Mouse (Mus musculus): ENCODE measurements around the gene Serp2. TPM values are rescaled to one million over a fixed set of nuclear protein-coding genes. Genes with fewer than 3 reads are reported as not detected.

Gene Serp2
- polyA plus RNA-seq, 1 experiment from 2014 or later: not detected

DNA sequence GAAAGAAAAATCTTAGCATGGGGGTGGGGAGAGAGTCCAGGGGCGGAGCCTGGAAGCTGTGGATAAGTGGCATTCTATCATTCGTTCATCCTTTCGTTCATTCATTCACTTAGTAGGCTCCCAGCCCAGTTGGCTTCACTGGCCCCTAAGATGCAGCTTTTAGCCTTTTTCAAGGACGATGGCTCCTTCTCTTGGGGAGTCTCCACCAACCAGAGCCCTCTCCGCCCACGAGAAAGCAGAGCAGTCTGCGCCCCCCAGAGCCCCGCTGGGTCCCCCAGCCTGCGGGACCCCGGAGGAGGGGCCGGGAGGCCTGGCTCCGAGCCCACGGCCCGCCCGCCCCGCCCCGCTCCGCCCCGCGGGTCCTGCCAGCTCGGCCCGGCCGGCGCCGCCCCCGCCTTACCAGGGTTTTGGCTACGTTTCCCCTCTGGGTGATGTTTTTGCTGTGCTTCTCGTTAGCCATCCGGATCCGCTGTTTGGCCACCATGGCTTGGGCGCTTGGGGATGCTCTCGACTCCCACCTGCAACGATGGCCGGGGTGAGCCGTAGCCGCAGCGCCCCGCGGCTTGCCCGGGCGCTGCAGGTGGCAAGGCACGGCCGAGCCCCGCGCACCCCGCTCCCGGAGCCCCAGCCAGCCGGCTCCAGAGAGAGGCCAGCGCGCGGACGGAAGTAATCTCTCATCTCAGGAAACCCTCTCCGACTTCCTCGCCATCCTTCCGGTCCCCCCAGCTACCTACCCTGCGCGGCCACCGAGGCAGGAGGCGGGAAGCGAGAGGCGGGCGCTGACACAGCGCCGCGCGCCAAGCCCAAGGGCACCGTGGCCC, 448 bp downstream of the Serp2 start:
- Histone ChIP-seq H3K4me3 (ENCODE audit: inconsistent target) (no peak overlapping the region), H3K36me3 (ENCODE audit: inconsistent target) (no peaks in the 10 kb centered on the region), H3K27ac (no peak overlapping the region), H3K79me2 (ENCODE audit: inconsistent target) (no peaks in the 10 kb centered on the region)
- WGBS (ENCODE audit: missing documents): 2% methylated on average over 67 of the region's 67 CpGs

DNA sequence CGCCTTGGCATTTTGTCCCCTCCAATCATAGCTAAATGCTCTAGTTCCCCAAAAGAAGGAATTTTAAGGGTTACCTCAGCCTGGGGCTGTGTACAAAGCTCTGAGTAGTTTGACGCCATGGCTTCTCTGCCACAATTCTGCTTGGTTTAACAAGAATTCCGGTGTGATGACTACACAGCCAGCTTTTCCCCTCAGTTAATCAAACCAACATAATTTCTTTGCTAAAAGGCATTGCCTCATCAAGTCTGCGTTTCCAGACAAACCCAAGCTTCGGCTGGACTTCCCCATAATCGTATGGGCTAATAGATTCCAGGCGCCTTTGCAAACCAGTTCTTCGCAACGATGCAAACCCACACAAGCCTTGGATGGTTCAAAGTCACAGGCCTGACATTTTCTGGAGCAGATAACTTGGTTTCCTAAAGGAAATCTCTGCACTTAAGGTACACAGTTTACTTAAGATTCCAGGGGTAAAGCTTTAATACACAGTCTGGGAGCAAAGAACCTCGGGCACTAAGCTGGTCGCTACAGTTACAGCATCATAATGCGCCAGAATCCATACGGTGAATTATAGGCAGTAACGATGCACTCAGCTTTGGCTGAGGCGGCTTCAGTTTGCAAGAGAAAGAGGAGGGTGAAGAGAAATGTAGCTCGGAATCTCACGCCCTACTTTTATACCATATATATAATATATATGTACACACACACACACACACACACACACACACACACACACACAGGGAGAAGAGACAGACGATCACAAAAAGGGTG, 1.2 kb downstream of the Serp2 start:
- WGBS (ENCODE audit: missing documents): 61% methylated on average over 14 of the region's 18 CpGs
- no peak overlapping the region for H3K4me3 ChIP-seq (ENCODE audit: inconsistent target)
- H3K36me3 ChIP-seq (ENCODE audit: inconsistent target): no peaks in the 10 kb centered on the region

DNA sequence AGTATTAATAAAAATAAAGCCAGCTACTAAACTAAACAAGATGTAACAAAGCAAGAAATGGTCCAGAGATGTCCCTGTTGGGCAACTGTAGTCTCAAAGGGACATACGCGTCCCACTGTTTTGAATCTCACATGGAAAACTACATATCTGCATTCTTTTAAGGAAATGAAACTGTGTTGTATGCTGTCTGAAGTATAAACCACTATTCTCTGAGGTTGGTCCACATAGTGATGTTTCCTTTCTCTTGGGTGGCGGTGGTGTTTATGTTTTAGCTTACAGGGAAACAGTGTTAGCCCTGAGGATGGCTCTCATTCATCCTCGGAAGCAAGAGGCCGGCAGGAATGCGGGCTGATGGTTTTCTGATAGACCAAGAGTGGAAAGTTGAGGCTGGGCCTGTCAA, 12.6 kb downstream of the Serp2 start:
- no peak overlapping the region for H3K27ac ChIP-seq
- WGBS (ENCODE audit: missing documents): 52% methylated on average over 6 of the region's 6 CpGs

More for the DNA sequence above, 1.2 kb downstream of the Serp2 start:
- H3K27ac ChIP-seq: no peak overlapping the region
- H3K79me2 ChIP-seq (ENCODE audit: inconsistent target): no peaks in the 10 kb centered on the region

DNA sequence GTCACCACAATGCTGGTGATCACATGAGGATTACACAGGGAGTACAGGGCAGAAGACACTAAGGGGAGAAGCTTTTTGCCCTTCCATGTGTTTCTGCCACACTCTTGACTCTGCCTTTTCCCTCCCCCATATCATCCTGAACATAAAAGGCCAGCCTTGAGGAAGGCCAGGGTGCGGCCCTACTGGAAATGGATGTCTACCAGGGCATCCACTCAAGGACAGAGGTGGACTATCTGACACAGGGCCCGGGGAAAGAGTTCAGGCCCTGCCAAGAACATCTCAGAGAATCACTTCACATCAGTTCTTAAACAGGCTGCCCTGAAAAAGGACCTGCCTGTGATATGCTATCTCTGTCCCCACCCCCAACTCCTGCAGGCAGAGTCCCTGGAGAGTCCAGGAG, 15.3 kb downstream of the Serp2 start:
- Histone ChIP-seq H3K79me2 (ENCODE audit: inconsistent target) (no peaks in the 10 kb centered on the region), H3K36me3 (ENCODE audit: inconsistent target) (no peaks in the 10 kb centered on the region), H3K27ac (no peak overlapping the region), H3K4me3 (ENCODE audit: inconsistent target) (no peak overlapping the region)
- 94% methylated on average over 2 of the region's 2 CpGs for WGBS (ENCODE audit: missing documents)

More for the DNA sequence above, 12.6 kb downstream of the Serp2 start:
- H3K79me2 ChIP-seq (ENCODE audit: inconsistent target): no peaks in the 10 kb centered on the region
- H3K36me3 ChIP-seq (ENCODE audit: inconsistent target): no peaks in the 10 kb centered on the region
- no peak overlapping the region for H3K4me3 ChIP-seq (ENCODE audit: inconsistent target)

DNA sequence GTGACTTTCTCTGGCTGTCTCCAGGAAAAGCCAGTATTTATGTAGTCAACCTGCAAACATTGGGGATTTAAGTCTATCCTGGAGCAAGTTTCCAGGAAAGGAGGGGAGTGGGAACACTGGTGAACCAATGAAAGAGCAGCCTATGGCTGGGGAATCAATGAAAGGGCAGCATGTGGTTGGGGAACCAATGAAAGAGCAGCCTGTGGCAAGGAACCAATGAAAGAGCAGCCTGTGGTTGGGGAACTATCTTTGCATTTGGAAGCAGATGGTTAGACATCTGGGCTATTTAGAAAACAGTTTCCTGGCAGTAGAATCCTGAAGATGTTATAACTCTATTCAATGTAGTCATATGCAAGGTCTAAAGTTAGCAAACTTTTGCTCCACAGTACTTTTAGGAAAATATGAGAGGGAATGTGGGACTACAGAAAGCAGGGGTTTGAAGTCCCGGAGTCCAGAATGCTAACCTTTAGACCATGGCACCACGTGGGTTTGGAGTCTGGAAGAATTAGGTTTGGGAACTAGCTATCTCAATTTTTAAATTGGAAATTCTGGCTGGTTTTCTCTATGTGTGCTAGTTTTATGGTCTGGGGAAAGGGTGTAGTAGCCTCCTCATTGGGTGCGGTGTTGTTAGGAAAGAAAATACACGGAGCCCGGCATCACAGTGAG, 16.6 kb downstream of the Serp2 start:
- WGBS (ENCODE audit: missing documents): 99% methylated on average over 5 of the region's 5 CpGs
- Histone ChIP-seq H3K4me3 (ENCODE audit: inconsistent target) (no peak overlapping the region), H3K79me2 (ENCODE audit: inconsistent target) (no peaks in the 10 kb centered on the region), H3K36me3 (ENCODE audit: inconsistent target) (no peaks in the 10 kb centered on the region), H3K27ac (no peak overlapping the region)

DNA sequence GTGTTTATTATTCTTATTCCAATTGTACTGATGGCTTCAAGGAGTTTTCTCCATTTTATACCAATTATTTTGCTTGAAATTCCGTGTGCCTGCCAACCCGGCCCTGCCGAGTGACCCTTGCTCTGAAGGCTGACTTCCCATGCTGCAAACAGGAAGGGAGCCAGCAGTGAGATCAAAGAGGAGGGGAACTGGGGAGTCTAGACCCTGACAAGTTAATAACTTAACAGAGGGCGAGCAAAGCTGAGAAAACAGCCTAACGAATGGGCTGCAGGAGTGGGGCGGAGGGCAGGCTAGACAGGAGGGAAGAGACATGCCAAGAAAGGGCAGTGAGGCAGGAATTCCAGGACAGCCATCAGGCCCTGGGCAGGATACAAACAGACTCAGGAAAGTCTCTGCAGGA, 19.8 kb downstream of the Serp2 start:
- WGBS (ENCODE audit: missing documents): 79% methylated on average over 6 of the region's 6 CpGs
- H3K27ac ChIP-seq: no peak overlapping the region
- H3K4me3 ChIP-seq (ENCODE audit: inconsistent target): no peak overlapping the region
- no peaks in the 10 kb centered on the region for H3K36me3 ChIP-seq (ENCODE audit: inconsistent target)
- no peaks in the 10 kb centered on the region for H3K79me2 ChIP-seq (ENCODE audit: inconsistent target)

DNA sequence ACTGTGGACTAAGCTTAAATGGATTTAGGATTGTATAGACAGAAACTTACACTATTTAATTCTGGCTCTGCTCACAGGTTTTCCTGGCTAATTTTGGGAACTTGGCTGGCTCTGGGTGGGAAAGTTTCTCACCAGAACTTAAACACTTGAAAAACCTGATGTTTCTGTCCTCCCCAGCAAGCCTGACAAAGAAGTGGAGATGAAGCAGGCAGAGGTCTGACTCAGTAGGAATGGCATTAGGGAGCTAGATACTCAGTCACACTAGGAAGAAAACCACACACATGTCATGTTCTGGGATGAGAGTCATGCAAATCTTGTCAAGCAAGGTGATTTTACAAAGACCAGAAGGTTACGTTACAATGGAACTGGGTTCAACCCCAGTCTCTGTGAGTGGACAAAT, 21.6 kb downstream of the Serp2 start:
- Histone ChIP-seq H3K36me3 (ENCODE audit: inconsistent target) (no peaks in the 10 kb centered on the region), H3K4me3 (ENCODE audit: inconsistent target) (no peak overlapping the region), H3K27ac (no peak overlapping the region), H3K79me2 (ENCODE audit: inconsistent target) (no peaks in the 10 kb centered on the region)
- WGBS (ENCODE audit: missing documents): 82% methylated on average over 1 of the region's 1 CpGs

DNA sequence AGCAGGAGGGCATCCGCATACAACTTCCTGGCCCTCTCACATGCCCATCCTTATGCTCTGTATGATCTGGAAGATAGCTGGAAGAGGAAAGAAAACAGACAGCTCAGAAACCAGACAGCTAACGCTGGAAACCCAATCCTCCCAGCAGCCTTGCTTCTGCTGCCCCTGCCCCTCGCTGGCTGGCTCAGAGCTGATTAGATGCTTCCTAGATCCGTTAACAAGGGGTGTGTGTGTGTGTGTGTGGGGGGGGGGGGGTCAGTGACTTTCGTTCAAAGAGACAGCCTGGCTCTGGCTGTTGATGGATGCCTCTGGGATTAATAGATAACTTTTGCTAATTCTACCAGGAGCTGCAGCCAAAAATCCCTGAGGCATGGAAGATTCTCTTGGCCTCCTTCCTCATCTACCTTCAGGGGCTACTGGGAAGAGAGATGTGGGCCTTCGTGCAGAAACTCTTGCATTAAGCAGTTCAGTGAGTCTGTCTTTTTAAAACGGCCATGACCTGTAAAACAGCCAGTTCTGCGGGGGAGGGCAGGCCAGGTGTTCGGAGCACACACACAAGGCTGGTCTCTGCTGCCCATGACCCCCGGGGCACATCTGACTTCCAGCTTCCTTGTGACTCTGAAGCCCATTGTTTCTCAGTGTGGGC, 23.4 kb downstream of the Serp2 start:
- Histone ChIP-seq H3K27ac (no peak overlapping the region), H3K36me3 (ENCODE audit: inconsistent target) (no peaks in the 10 kb centered on the region), H3K4me3 (ENCODE audit: inconsistent target) (no peak overlapping the region), H3K79me2 (ENCODE audit: inconsistent target) (no peaks in the 10 kb centered on the region)
- 61% methylated on average over 9 of the region's 10 CpGs for WGBS (ENCODE audit: missing documents)

DNA sequence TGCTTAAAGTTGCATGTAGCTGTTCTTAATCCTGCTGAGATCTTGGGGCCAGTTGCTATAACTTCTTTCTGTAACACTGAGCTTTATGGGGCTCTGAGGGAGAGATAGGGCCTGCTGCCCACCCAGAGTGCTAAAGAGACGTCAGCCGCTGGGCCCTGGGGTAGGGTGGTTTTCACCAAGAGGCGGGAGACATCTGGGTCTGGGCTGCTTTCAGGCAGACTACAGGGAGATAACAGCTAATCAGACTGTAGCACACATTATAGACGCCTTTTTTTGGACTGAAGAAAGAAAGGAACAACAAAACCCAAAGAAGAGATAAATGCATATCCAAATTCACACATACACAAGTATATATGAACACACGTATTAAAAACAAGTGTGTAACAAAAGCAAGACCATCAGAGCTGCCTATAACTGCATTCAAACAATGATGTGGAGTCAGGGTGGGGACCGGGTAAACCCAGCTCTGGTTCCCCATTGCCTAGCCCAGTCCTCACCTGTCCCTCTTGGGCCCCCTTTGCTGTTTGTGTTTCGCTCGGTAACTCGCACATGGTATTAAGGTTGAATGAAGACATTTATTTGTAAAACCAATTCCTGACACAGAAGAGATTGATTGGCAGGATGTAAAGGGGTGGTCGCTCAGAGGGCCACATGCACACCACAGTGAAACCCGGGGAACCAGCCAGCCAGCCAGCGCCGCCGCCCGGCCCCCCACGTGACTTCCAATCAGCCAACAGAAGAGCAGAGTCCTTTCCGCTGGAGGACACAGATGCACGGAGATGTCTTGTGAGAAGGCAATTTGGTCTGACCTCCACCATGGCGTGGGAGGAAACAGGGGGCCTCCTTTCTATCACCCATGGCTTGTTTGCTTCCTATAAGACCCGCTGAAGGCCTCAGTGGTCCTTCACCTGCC, 24.2 kb downstream of the Serp2 start:
- no peaks in the 10 kb centered on the region for H3K79me2 ChIP-seq (ENCODE audit: inconsistent target)
- H3K36me3 ChIP-seq (ENCODE audit: inconsistent target): no peaks in the 10 kb centered on the region
- H3K4me3 ChIP-seq (ENCODE audit: inconsistent target): no peak overlapping the region
- no peak overlapping the region for H3K27ac ChIP-seq
- 78% methylated on average over 20 of the region's 20 CpGs for WGBS (ENCODE audit: missing documents)

DNA sequence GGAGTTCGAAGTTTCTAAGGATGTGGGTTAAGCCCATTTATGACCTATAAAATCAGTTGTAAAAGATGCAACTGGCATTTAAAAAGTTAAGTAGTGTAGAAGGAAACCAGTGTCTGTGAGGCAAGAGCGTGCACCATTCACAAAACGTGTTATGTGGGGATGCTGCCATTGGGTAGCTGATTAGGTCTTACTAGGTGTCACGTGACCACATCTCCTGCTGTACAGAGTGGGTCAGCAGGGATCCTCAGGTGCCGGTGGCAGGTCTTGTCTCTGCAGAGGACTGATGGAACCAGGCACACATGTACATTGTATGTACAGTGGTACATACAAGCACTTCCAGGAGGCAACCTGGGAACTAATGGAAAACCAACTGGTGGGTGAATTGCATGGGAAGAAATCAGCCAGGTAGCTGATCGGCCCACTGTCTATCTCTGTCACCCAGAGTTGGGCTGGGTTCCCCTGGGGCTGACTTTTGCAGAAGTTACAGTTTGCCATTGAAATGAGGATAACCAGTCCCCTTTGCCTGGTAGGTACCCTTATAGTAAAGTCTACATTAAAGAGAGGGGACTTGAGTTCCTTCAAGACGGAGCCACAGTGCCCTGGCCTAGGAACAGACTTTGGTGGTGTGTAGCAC, 25.5 kb downstream of the Serp2 start:
- H3K4me3 ChIP-seq (ENCODE audit: inconsistent target): no peak overlapping the region
- WGBS (ENCODE audit: missing documents): 87% methylated on average over 7 of the region's 7 CpGs
- H3K79me2 ChIP-seq (ENCODE audit: inconsistent target): no peaks in the 10 kb centered on the region
- H3K36me3 ChIP-seq (ENCODE audit: inconsistent target): no peaks in the 10 kb centered on the region
- H3K27ac ChIP-seq: no peak overlapping the region

DNA sequence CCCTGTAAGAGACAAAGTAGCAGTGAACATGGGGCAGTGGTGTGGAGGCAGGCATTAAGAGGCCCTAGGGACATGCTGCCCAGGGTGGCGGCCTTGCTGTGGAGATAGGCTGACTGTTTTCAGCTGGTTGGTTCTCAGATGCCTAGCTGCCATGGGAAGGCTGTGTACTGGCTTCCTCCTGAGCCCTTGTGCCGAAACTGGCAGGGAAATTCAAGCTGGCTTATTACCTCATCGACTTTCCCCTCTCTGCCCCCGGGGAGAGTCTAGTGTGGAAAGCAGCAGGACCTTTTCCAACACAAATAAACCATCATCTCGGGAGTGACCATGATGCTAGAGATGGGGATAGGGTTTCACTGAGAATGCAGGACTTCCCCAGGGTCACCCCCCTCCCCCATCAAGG, 28.0 kb downstream of the Serp2 start:
- no peak overlapping the region for H3K27ac ChIP-seq
- WGBS (ENCODE audit: missing documents): 89% methylated on average over 5 of the region's 5 CpGs
- H3K36me3 ChIP-seq (ENCODE audit: inconsistent target): no peaks in the 10 kb centered on the region
- H3K4me3 ChIP-seq (ENCODE audit: inconsistent target): no peak overlapping the region
- no peaks in the 10 kb centered on the region for H3K79me2 ChIP-seq (ENCODE audit: inconsistent target)

DNA sequence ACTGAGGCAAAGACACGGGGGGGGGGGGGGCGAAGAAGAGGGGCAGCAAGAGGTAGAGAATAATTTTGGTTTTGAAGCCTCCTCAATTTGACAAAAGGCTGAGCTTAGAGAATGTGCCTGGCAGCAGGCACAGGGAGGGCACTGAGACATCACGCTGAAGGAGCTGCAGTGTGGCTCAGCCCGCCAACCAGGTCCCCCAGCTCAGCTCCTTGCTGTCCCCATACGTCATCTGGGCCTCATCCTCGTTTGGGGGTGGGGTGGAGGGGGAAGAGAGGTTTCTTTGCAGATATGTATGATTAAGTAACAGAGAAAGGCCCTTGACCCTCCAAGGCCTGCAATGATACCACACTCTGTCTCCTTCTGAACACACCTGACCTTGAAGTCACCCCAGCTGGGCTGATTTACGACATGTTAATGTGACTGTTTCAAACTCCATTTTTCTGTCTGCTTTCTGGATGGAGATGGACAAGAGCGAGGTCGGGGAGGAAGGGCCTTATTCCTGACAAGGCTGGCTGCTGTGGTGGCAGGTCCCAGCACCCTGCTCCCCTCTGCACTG, 28.9 kb downstream of the Serp2 start:
- Histone ChIP-seq H3K36me3 (ENCODE audit: inconsistent target) (no peaks in the 10 kb centered on the region), H3K79me2 (ENCODE audit: inconsistent target) (no peaks in the 10 kb centered on the region), H3K4me3 (ENCODE audit: inconsistent target) (no peak overlapping the region), H3K27ac (no peak overlapping the region)
- 81% methylated on average over 9 of the region's 9 CpGs for WGBS (ENCODE audit: missing documents)

DNA sequence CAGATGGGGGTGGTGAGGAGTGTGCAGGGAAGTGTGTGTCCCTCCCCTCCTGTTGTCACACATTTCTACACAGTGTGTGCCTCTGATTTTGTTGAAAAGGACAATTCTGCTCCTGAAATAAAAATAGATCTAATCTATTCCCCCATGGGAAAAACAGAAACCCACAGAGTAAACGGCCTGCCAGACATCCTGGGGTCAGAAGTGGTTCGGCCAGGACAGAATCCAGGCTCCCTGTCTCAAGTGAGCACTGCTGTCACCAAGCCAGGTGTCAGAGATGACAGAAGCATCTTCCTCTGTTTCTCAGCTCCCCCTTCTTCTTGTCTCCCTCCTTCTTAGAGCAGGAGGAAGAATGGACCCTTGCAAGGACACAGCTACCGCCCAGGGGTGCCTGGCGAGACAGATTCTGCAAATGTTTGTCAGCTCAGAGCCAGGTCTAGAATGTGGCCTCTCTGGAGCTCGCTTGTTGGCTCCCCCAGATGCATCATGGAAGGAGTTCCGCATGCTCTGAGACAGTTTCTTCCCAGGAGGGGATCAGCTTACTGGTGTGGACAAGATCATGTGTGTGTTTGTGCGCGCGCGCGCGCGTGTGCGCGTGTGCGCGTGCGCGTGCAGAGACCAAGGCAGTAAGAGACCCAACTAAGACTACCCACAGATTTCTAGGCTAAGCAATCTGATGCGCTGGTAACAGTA, 29.5 kb downstream of the Serp2 start:
- Histone ChIP-seq H3K36me3 (ENCODE audit: inconsistent target) (no peaks in the 10 kb centered on the region), H3K27ac (no peak overlapping the region), H3K79me2 (ENCODE audit: inconsistent target) (no peaks in the 10 kb centered on the region), H3K4me3 (ENCODE audit: inconsistent target) (no peak overlapping the region)
- WGBS (ENCODE audit: missing documents): 96% methylated on average over 20 of the region's 20 CpGs
